Mouse (Mus musculus) colon, adult 2 months (tissue): ENCODE results near the gene Dntt. TPM values are rescaled to one million over a fixed set of nuclear protein-coding genes. Genes with fewer than 3 reads are reported as not detected.

Experiments used
- polyA plus RNA-seq: library from polyadenylated mRNA; depleted of rRNA; stranded (reverse); fragments of >200 nt; gene quantifications from 2 replicates; pipeline ENCODE4 v1.2.3, GENCODE M21; 2012; rRNA removed

Gene Dntt
- not detected in 2 replicates for polyA plus RNA-seq

DNA sequence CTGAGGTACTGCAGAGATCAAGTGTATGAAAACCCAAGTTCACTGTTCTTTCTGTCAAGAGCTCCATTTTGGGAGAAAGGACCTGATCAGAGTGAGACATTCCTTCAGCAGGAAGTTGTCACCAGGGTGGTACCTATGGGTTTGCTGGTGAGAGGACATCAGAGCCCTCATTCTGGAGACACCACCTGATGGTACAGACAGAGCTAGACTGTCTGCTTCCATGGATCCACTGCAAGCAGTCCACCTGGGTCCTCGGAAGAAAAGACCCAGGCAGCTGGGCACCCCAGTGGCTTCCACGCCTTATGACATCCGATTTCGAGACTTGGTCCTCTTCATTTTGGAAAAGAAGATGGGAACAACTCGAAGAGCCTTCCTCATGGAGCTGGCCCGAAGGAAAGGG is at the start of gene Dntt:
Dntt (plus strand) TSS at position 57 of the 400 bp plus-strand sequence.

DNA sequence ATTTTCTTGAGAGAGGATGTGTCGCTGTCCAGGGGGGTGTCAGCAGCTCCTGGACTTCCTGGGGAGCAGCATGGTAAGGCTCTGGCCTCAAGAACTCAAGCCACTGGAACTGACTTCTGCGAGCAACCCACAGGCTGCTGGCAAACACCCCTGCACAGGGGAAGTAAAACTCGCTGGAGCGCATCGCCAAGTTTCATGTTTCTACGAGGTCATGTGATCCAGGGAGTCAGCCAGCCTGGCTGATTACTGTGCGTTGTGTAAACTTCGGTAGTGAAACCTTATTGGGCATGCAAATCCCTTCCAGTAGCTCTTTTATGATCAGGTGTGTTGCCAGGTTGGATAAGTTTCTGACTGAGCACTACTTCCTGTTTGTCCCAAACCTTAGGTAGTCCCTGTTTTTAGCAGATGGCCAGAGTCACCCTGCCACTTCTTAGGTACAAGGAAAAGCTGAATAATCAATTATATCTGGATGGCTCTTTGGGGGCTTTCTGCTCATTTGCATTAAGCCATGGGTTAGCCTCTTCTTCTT is 35.0 kb upstream of the Dntt start, which contains the start of gene Blnk:
Blnk (minus strand) TSS at position 479 of the 529 bp plus-strand sequence.

DNA sequence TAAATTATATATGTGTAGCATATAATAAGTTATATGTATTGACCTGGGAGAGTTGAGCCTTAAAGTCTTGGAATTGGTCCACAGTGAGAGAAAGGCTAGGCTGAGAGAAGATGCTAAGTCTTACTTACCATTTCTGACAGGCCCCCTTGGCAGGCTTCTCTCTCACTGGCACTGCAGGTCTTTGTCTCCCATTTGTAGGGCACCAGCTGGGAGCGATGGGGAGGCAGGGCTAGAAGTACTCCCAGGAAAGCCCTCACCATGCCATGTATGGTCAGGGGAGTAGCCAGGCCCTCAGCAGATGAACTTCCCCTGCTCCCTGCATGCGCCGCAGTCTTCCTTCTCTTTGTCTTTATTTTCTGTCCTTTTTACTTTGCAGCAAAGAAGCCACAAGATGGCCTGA is 47.8 kb downstream of the Dntt start, which contains the start of gene Opalin:
Opalin (minus strand) TSS at position 208 of the 400 bp plus-strand sequence.

Other genes starting within 250 kb of the Dntt start
- 4.4 and 6.0 TPM in 2 replicates for gene Ccnj, start 198.0 kb upstream of the Dntt start, polyA plus RNA-seq
- gene Zfp518a, start 134.6 kb upstream of the Dntt start, polyA plus RNA-seq = 0.49 and 0.51 TPM in 2 replicates
- gene Blnk, start 34.7 kb upstream of the Dntt start, polyA plus RNA-seq = 37.3 and 38.2 TPM in 2 replicates
- gene Opalin, start 47.8 kb downstream of the Dntt start, polyA plus RNA-seq = not detected in 2 replicates
- gene Tll2, start 177.6 kb downstream of the Dntt start, polyA plus RNA-seq = 0.20 and 0.27 TPM in 2 replicates
- 65.0 and 67.1 TPM in 2 replicates for gene Tm9sf3, start 234.7 kb downstream of the Dntt start, polyA plus RNA-seq